Mouse (Mus musculus) kidney, embryonic 14.5 days (tissue): ENCODE data around the gene Fam171a2. TPM values are rescaled to one million over a fixed set of nuclear protein-coding genes. Genes with fewer than 3 reads are reported as not detected.

Experiments used
- microRNA-seq: library from miRNA; unstranded; fragments of <30 nt; microRNA quantifications from one replicate; pipeline ENCODE4, GENCODE M21; 2016
- polyA plus RNA-seq: library from polyadenylated mRNA; unstranded; fragments of >200 nt; fragmentation: Nextera tagmentation; extraction: Ambion mirVana; gene quantifications from 2 replicates; pipeline ENCODE4 v1.2.1, GENCODE M21; 2014

The Fam171a2 gene
- polyA plus RNA-seq, 1 experiment from 2014 or later: 12.3 TPM

Small RNA genes lying within 50 kb of the gene (microRNA-seq; reads per million reads assigned to microRNA genes)
- not detected for gene Mir6930

Other genes with a start within 250 kb of the Fam171a2 start
- 21.6 and 29.1 TPM in 2 replicates for gene Hdac5, start 217.5 kb downstream of the Fam171a2 start, polyA plus RNA-seq
- gene BC030867, start 198.8 kb downstream of the Fam171a2 start, polyA plus RNA-seq: 18.2 and 22.9 TPM in 2 replicates
- gene Asb16, start 178.9 kb downstream of the Fam171a2 start, polyA plus RNA-seq: 0.09 TPM in 1 of 2 replicates, not detected in the other
- 41.6 and 54.2 TPM in 2 replicates for gene Tmub2, start 162.8 kb downstream of the Fam171a2 start, polyA plus RNA-seq
- gene Atxn7l3, start 151.1 kb downstream of the Fam171a2 start, polyA plus RNA-seq: 15.2 and 18.6 TPM in 2 replicates
- 86.5 and 105 TPM in 2 replicates for gene Ubtf, start 127.9 kb downstream of the Fam171a2 start, polyA plus RNA-seq
- gene Slc4a1, start 81.5 kb downstream of the Fam171a2 start, polyA plus RNA-seq: 3.0 and 3.3 TPM in 2 replicates
- gene Rundc3a, start 54.3 kb downstream of the Fam171a2 start, polyA plus RNA-seq: 1.7 and 1.9 TPM in 2 replicates
- 224 and 274 TPM in 2 replicates for gene Slc25a39, start 39.7 kb downstream of the Fam171a2 start, polyA plus RNA-seq
- 81.0 and 103 TPM in 2 replicates for gene Grn, start 17.4 kb downstream of the Fam171a2 start, polyA plus RNA-seq
- 5.8 and 6.4 TPM in 2 replicates for gene Itga2b, start 22.4 kb upstream of the Fam171a2 start, polyA plus RNA-seq
- gene Gpatch8, start 108.7 kb upstream of the Fam171a2 start, polyA plus RNA-seq: 37.3 and 60.6 TPM in 2 replicates
- gene Gm11627, start 131.8 kb upstream of the Fam171a2 start, polyA plus RNA-seq: 5.7 and 8.3 TPM in 2 replicates
- gene Fzd2, start 156.7 kb upstream of the Fam171a2 start, polyA plus RNA-seq: 41.7 and 49.7 TPM in 2 replicates
- 0.40 and 1.4 TPM in 2 replicates for gene Meioc, start 216.0 kb upstream of the Fam171a2 start, polyA plus RNA-seq